Mouse (Mus musculus): ENCODE data around the gene Cdk6. TPM values are rescaled to one million over a fixed set of nuclear protein-coding genes. Genes with fewer than 3 reads are reported as not detected.

Cdk6 gene
- polyA plus RNA-seq, 1 experiment, result 31.0 TPM

- Histone ChIP-seq H3K4me1 (ENCODE audit: control insufficient read depth, insufficient read depth, low read length) (peaks cover 1% of the 10 kb centered on the region), H3K4me3 (replicated peaks; ENCODE audit: control insufficient read depth, low read depth, low read length) (no peak overlapping the region), H3K27ac (ENCODE audit: control insufficient read depth, insufficient read depth, low read depth, low read length, poor library complexity) (no peak overlapping the region)
- WGBS, result 62% methylated on average over 11 of the region's 11 CpGs
- TF ChIP-seq CTCF (IDR thresholded peaks at IDR 0.05; ENCODE audit: control insufficient read depth, insufficient read depth, low read length) (no peak), POLR2A (IDR thresholded peaks at IDR 0.05; ENCODE audit: borderline replicate concordance, control insufficient read depth, low read depth, low read length) (no peak)
Observed at GRCm38 (mm10) chr5:3538505-3539472, 197.5 kb downstream of the Cdk6 start.

- peaks cover 1% of the 10 kb centered on the region for H3K4me1 ChIP-seq (ENCODE audit: control insufficient read depth, insufficient read depth, low read length)
- WGBS, result 86% methylated on average over 6 of the region's 6 CpGs
- H3K27ac ChIP-seq (ENCODE audit: control insufficient read depth, insufficient read depth, low read depth, low read length, poor library complexity), result no peak overlapping the region
Observed at GRCm38 (mm10) chr5:3541871-3542270, 200.6 kb downstream of the Cdk6 start.

DNA sequence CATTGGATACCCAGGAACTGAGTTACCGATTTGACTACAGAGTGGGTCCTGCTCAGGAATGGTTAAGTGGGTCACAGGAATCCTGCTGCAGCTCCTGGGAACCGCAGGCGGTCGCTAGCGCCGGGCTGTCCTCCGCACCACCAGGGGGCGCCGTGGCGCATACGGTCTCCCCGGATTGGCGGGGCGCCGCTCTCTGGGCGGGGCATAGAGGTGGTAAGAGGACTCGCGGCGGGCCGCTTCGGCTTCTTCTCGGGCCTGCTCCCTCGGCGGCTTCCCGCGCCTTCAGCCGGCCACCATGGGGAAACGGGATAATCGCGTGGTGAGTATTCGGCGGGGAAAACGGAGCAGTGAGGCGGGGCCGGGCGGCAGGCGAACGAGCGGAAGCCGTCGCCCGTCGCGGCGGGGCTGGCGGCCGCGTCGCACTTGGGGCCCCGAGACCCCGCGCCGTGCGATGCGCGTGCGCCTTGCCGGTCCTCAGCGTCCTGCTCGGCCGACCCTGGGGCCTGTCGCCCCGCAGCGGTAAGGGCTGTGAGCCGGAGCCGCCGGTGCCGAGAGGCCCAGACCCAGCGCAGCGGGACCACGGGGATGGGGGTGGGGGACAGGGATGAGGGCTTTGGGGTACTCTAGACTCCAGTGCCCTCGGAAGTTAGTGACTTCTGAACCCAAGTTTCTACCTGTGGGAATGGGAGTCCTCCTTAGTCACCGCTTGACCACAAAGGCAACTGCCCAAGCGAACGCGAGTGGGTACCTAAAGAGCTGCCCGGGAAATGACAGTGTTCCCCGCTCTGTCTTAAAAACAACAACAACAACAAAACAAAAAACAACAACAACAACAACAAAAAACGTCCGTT, 202.6 kb downstream of the Cdk6 start, which contains the start of gene Fam133b:
Gene Fam133b (plus strand): TSS at position 205 of the 851 bp plus-strand sequence.
- H3K4me3 ChIP-seq (replicated peaks; ENCODE audit: control insufficient read depth, low read depth, low read length), result peak within 1 kb of the TSS; percentile 68
- H3K4me1 ChIP-seq (ENCODE audit: control insufficient read depth, insufficient read depth, low read length), result peaks cover 1% of the 10 kb centered on the region
- peak within 1 kb of the TSS; percentile 94 for H3K27ac ChIP-seq (ENCODE audit: control insufficient read depth, insufficient read depth, low read depth, low read length, poor library complexity)
- peak; percentile 71; the same call in 1 of the 2 replicates for TF ChIP-seq POLR2A (IDR thresholded peaks at IDR 0.05; ENCODE audit: borderline replicate concordance, control insufficient read depth, low read depth, low read length)
- TF ChIP-seq CTCF (IDR thresholded peaks at IDR 0.05; ENCODE audit: control insufficient read depth, insufficient read depth, low read length), result peak; percentile 87
- WGBS, result under 1% methylated on average over 80 of the region's 80 CpGs

More at GRCm38 (mm10) chr5:3541871-3542270, 200.6 kb downstream of the Cdk6 start:
- TF ChIP-seq POLR2A (IDR thresholded peaks at IDR 0.05; ENCODE audit: borderline replicate concordance, control insufficient read depth, low read depth, low read length) (no peak), CTCF (IDR thresholded peaks at IDR 0.05; ENCODE audit: control insufficient read depth, insufficient read depth, low read length) (no peak)
- no peak overlapping the region for H3K4me3 ChIP-seq (replicated peaks; ENCODE audit: control insufficient read depth, low read depth, low read length)

GRCm38 (mm10) chr5:3544480-3544769, 203.1 kb downstream of the Cdk6 start:
- peak overlapping the region; percentile 68 for H3K4me3 ChIP-seq (replicated peaks; ENCODE audit: control insufficient read depth, low read depth, low read length)
- peaks cover 1% of the 10 kb centered on the region for H3K4me1 ChIP-seq (ENCODE audit: control insufficient read depth, insufficient read depth, low read length)
- H3K27ac ChIP-seq (ENCODE audit: control insufficient read depth, insufficient read depth, low read depth, low read length, poor library complexity), result no peak overlapping the region
- TF ChIP-seq POLR2A (IDR thresholded peaks at IDR 0.05; ENCODE audit: borderline replicate concordance, control insufficient read depth, low read depth, low read length), result no peak
- TF ChIP-seq CTCF (IDR thresholded peaks at IDR 0.05; ENCODE audit: control insufficient read depth, insufficient read depth, low read length), result no peak
- 7% methylated on average over 7 of the region's 7 CpGs for WGBS

GRCm38 (mm10) chr5:3546226-3546625, 204.9 kb downstream of the Cdk6 start:
- Histone ChIP-seq H3K27ac (ENCODE audit: control insufficient read depth, insufficient read depth, low read depth, low read length, poor library complexity) (no peak overlapping the region), H3K4me1 (ENCODE audit: control insufficient read depth, insufficient read depth, low read length) (peaks cover 1% of the 10 kb centered on the region), H3K4me3 (replicated peaks; ENCODE audit: control insufficient read depth, low read depth, low read length) (no peak overlapping the region)
- WGBS, result 68% methylated on average over 1 of the region's 1 CpGs
- no peak for TF ChIP-seq POLR2A (IDR thresholded peaks at IDR 0.05; ENCODE audit: borderline replicate concordance, control insufficient read depth, low read depth, low read length)
- no peak for TF ChIP-seq CTCF (IDR thresholded peaks at IDR 0.05; ENCODE audit: control insufficient read depth, insufficient read depth, low read length)

DNA sequence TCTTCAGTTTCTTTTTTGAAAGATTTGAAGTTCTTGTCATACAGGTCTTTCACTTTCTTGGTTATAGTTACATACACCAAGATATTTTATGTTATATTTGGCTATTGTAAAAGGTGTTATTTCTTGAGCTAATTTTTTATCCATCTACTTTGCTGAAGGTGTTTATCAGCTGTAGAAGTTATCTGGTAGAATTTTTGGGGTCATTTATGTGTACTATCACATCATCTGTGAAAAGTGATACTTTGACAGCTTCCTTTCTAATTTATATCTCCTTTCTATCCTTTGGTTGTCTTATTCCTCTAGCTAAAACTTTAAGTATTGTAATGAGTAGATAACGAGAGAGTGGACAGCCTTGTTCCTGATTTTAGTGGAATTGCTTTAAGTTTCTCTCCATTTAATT, 210.2 kb downstream of the Cdk6 start:
- TF ChIP-seq CTCF (IDR thresholded peaks at IDR 0.05; ENCODE audit: control insufficient read depth, insufficient read depth, low read length) (no peak), POLR2A (IDR thresholded peaks at IDR 0.05; ENCODE audit: borderline replicate concordance, control insufficient read depth, low read depth, low read length) (no peak)
- WGBS, result 67% methylated on average over 1 of the region's 1 CpGs
- Histone ChIP-seq H3K27ac (ENCODE audit: control insufficient read depth, insufficient read depth, low read depth, low read length, poor library complexity) (no peak overlapping the region), H3K4me1 (ENCODE audit: control insufficient read depth, insufficient read depth, low read length) (no peaks in the 10 kb centered on the region; the same call in none of the 2 replicates), H3K4me3 (replicated peaks; ENCODE audit: control insufficient read depth, low read depth, low read length) (no peak overlapping the region)

GRCm38 (mm10) chr5:3554198-3554597, 212.9 kb downstream of the Cdk6 start:
- WGBS, result 88% methylated on average over 2 of the region's 2 CpGs
- no peak for TF ChIP-seq POLR2A (IDR thresholded peaks at IDR 0.05; ENCODE audit: borderline replicate concordance, control insufficient read depth, low read depth, low read length)
- no peak for TF ChIP-seq CTCF (IDR thresholded peaks at IDR 0.05; ENCODE audit: control insufficient read depth, insufficient read depth, low read length)
- H3K4me1 ChIP-seq (ENCODE audit: control insufficient read depth, insufficient read depth, low read length), result no peaks in the 10 kb centered on the region; the same call in none of the 2 replicates
- no peak overlapping the region for H3K27ac ChIP-seq (ENCODE audit: control insufficient read depth, insufficient read depth, low read depth, low read length, poor library complexity)
- no peak overlapping the region for H3K4me3 ChIP-seq (replicated peaks; ENCODE audit: control insufficient read depth, low read depth, low read length)

- Histone ChIP-seq H3K27ac (ENCODE audit: control insufficient read depth, insufficient read depth, low read depth, low read length, poor library complexity) (no peak within 1 kb of the TSS), H3K4me1 (ENCODE audit: control insufficient read depth, insufficient read depth, low read length) (no peaks in the 10 kb centered on the region), H3K4me3 (replicated peaks; ENCODE audit: control insufficient read depth, low read depth, low read length) (no peak within 1 kb of the TSS)
- TF ChIP-seq POLR2A (IDR thresholded peaks at IDR 0.05; ENCODE audit: borderline replicate concordance, control insufficient read depth, low read depth, low read length), result no peak
- TF ChIP-seq CTCF (IDR thresholded peaks at IDR 0.05; ENCODE audit: control insufficient read depth, insufficient read depth, low read length), result no peak
- whole genome bisulfite sequencing, result 90% methylated on average over 4 of the region's 4 CpGs
Observed at GRCm38 (mm10) chr5:3571266-3571665, 230.0 kb downstream of the Cdk6 start, which contains the start of gene 1700109H08Rik. Gene 1700109H08Rik (plus strand): TSS chr5:3571566.

Data from bone marrow, adult 2 months (tissue).